Mouse (Mus musculus) WW6 (cell line): ENCODE measurements around the gene Rsph1.
"Not testable (repeated sequence)": the region's sequence is repeated elsewhere in the genome, so short reads cannot be mapped to it uniquely, and the experiment has no call there.

Source experiments
- DNase-seq: peaks from one replicate; pipeline ENCODE4 v3.0.0-alpha.2; 2013; ENCODE audit warnings: low read depth, low spot score

Gene Rsph1

DNA sequence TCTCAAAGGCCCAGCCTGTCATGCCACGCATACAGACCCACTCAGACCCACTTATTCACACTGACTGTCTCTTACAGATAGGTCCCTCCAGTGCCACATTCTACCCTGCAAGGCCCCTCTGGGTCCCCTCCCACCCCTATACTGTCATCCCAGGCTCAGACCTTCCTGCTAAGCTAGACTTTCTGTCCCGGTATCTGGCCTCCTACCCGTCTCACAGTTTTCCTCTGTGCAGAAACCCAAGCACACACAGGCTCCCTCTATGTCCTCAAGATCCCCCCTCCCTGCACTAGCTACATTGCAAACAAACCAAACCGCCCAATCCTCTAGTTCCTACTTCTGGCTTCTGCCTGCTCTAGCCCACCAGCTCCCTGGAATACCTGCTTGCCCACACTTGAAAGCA is 748 bp upstream of the Rsph1 start:
- no peak for DNase-seq

DNA sequence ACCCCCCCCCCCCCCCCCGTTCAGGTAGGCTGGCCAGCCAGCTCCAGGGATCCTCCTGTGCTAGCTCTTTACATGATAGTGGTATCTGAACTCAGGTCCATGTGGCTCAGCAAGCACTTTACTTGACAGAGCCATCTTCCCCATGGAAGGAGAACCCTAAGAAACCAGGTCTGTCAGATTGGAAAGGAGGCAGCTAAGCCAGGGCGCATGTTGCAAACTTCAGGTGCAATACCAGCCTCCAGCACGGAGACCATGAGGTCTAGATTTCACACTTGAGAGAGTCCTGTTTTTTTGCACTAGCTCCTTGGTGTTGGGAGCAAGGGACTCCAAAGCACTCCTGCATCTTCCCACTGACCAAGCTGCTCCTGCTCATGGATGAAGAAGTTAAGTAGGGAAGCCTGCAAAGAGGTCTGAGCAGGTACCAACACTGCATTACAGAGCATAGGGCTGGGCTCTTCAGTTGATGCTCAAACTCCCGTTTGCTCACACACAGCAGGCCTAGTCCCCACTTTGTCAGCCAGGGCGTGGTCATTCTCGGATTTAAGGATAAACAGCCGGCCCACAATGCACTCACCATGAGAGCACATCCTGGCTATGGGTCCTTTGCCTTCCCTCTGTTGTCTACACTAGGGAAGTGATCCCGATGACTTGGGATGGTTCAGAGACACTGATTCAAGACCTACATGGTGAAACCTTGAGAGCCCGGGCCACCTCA is 819 bp downstream of the Rsph1 start:
- no peak for DNase-seq

- no peak for DNase-seq
Observed at GRCm38 (mm10) chr17:31275181-31275580, 2.0 kb downstream of the Rsph1 start.

- no peak for DNase-seq
Observed at GRCm38 (mm10) chr17:31273631-31274030, 3.6 kb downstream of the Rsph1 start.

GRCm38 (mm10) chr17:31272416-31273165 is 4.6 kb downstream of the Rsph1 start:
- DNase-seq, result no peak

DNA sequence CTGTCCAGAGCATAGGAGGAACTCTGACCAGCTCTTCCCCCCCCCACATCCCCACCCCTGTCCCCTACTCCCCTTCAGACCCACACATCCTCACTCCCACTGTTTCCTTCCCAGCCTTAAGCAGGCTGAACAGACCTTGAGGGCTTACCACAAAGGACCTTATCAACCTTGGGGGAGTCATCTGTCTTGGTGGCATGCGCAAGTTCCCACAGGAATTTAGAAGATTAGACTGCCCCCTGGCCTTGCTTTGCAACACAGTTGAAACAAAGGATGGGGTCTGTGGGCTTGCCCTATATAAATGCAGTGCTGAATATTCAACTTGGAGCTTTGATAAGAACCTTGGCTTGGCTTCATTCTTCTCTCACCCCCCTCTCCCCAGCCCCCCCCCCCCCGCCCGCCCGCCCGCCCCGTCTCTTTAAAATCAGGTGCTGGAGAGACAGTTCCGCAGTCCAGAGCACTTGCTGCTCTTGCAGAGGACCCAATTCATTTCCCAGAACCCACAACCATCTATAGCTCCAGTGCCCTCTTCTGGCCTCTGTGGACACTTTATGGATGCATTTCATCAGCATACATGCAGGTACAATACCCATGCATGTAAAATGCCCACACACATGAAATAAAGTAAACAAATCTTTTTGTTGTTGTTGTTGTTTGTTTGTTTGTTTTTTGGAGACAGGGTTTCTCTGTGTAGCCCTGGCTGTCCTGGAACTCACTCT is 5.9 kb downstream of the Rsph1 start:
- DNase-seq, result no peak

- not testable (repeated sequence) for DNase-seq
Observed at GRCm38 (mm10) chr17:31270736-31271135, 6.4 kb downstream of the Rsph1 start.

- DNase-seq, result no peak
Observed at GRCm38 (mm10) chr17:31270246-31270645, 6.9 kb downstream of the Rsph1 start.

DNA sequence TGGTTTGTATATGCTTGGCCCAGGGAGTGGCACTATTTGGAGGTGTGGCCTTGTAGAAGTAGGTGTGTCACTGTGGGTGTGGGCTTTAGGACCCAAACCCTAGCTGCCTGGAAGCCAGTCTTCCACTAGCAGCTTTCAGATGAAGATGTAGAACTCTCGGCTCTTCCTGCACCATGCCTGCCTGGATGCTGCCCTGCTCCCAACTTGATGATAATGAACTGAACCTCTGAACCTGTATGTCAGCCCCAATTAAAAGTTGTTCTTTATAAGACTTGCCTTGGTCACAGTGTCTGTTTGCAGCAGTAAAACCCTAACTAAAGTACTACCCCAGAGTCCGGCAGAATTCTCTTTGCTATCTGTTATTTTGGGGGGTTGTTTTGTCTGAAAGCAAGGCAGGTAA is 7.4 kb downstream of the Rsph1 start:
- DNase-seq, result no peak

- no peak for DNase-seq
Observed at GRCm38 (mm10) chr17:31268016-31268415, 9.2 kb downstream of the Rsph1 start.

DNA sequence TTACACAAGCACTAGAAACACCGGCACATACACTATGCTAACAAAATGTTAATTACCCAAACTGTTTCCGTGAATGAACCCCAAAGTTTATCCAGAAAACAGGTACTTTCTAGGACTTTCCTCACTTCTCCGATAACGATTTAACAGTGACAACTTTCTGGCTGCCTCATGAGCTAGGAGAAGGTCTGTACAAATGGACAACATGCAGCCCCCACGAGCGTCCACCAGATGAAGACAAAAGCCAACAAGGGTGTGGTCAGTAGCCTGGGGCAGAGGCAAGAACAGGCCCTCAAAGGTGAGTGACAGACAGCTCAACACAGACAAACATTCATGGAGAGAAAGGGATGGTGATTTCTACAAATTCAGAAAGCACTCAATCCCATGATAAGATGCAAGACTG is 9.6 kb downstream of the Rsph1 start:
- DNase-seq, result no peak

DNA sequence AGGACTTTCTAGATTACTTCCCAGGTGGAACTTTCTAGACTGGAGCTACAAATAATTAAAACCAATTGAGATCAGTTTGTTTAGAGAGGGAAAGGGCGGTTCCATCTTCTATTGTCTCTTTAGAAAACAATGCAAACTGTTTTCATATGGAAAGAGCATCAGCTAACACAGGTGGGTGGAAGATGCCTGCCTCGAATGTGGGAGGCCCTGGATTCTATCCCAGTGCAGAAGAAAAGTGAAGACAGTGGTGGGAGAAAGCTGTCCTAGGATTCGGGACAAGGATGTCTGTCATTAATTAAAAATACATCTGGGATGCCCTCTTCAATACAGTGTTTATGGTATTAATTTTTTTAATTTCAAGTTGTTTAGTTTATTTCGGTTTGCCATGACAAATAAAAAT is 10.0 kb downstream of the Rsph1 start:
- DNase-seq, result no peak

GRCm38 (mm10) chr17:31266321-31266950 is 10.7 kb downstream of the Rsph1 start:
- DNase-seq, result no peak

DNA sequence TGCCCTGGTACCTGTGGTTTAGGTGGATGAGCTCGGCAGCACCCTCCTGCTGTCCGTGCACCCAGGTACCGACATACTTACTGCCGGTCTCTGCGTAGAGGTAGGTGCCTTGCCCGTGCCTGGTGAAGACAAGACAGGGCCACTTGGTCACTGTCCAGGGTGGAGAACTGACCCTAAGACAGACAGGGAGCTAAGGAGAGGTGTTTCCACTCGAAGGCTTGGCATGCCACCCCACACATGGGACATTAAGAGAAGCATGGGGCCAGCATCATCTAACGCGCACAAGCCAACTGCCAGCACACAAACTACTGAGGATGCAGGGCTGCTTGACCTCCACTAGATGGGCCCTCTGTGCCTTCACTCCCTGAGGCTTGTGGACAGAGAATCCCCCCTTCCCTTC is 11.4 kb downstream of the Rsph1 start:
- DNase-seq, result no peak

GRCm38 (mm10) chr17:31265171-31265572 is 12.0 kb downstream of the Rsph1 start:
- DNase-seq, result no peak

DNA sequence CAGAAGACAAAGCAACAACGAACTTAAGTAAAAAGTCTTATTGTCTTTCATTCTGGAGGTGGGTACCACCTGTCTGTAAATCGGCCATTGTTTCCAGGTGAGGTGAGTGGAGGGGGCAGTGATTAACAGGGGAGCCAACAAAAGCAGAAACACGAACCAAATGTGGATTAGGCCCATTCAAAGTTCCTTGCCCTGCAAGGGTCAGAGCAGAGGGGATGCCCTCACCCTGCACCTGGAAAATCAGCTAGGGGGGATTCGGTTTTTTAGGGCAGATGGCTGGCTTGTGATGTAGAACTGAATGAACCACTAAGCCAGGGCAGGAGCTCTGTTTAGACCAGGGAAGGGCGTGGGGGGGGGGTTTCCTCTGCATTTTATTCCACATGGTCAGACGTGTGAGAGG is 12.8 kb downstream of the Rsph1 start:
- DNase-seq, result no peak

GRCm38 (mm10) chr17:31263770-31264169 is 13.4 kb downstream of the Rsph1 start:
- DNase-seq, result no peak

GRCm38 (mm10) chr17:31262715-31263114 is 14.5 kb downstream of the Rsph1 start:
- no peak for DNase-seq

DNA sequence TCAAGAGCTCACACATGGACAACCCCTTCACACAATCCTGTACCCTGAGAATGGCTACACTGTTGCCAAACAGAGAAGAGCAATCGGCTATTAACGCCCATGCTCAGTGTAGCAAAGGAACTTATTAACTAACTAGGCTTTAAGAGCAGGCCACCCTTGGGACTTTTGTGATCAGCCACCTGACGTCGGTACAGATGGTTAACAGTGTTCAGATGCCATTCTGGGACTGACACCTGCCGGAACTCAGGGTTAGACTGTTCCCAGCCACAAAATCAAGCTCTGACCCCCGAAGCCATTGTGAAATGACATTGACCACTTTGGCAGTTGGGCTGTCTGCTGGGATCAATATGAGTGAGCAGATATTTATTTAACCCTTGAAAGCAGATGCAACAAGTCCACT is 15.8 kb downstream of the Rsph1 start:
- no peak for DNase-seq

DNA sequence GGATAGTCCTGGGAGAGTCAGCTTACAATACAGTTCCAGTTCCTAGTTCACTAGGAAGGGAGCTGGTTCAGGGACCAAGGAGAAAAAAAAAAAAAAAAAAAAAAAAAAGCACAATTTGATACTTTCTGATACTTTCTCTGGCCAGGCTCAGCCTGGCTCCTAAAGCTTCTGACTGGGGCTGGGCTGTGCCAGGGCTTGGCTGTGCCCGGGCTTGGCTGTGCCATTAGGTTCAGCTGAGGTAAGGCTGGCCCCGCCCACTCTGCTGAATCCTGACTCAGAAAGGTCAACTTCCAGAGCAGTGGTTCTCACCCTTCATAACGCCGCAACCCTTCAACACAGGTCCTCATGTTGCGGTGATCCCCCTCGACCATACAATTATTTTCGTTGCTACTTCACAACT is 16.8 kb downstream of the Rsph1 start:
- DNase-seq, result no peak

DNA sequence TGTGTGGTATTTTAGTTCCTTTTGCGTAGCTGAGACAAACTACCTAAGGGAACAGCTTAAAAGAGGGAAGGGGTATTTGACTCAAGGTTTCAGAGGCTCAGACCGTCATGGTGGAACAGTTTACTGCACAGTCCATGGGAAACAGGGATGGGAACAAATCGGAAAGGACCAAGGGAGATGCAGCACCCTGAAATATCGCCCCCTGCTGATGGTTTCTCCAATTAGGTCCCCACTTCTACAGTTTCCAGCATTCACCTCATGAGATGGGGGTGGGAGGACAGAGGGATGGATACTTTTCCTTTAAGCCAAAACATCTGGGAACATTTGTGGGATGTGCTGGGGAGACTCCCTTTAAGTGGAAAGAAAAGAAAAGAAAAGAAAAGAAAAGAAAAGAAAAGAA is 17.4 kb downstream of the Rsph1 start:
- DNase-seq, result no peak

DNA sequence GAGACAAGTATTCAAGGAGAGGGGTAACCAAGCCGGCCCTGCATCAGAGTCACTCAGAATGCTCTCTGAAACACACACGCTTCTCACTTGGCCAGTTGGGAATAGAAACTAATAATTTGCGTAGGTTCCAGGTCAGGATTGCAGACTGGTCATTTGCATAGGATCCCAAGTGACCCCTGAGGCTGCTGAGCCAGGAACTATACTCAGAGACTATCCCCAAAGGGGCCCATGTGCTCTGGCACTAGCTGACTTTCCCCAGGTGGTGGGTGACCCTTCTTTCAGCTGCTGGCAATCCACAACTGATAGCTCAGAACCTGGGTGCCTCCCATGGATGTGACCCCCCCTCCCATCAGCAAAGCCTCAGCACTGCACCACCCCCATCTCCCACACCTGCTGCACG is 18.0 kb downstream of the Rsph1 start:
- DNase-seq, result no peak
